Mouse (Mus musculus): Measurements from ENCODE around the gene Slco2a1. TPM values are rescaled to one million over a fixed set of nuclear protein-coding genes. Genes with fewer than 3 reads are reported as not detected.

The Slco2a1 gene
- polyA plus RNA-seq, 1 experiment from 2014 or later: 6.1 TPM

DNA sequence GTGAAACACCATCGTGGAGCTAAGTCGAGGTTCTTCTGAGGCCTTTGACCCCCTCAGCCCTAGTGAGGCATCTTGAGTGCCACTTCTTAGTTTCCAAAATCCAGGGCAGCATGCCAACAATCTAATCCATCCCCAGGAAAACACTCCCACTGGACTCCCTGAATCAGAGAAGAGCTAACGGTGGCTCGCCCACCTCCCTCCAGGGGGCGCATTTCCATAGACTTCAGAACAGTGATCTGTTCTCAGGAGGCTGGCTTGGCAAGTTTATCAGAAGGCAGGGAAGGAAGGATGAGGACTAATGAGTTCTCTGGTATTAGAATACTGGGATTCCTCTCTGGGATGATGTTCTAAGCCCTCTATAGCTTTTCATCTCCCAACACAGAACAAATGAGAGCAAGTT lies 24.9 kb downstream of the Slco2a1 start:
- ATAC-seq (ENCODE audit: insufficient number of reproducible peaks, insufficient read depth, low FRiP score, low TSS enrichment, low read depth): no peak
- no peak overlapping the region for H3K27ac ChIP-seq
- H3K4me2 ChIP-seq: no peak overlapping the region
- no peaks in the 10 kb centered on the region for H3K9me3 ChIP-seq
- H3K9ac ChIP-seq: no peak overlapping the region
- H3K36me3 ChIP-seq: no peaks in the 10 kb centered on the region
- H3K4me3 ChIP-seq: no peak overlapping the region
- 9% methylated on average over 5 of the region's 5 CpGs for WGBS
- peaks cover 21% of the 10 kb centered on the region for H3K4me1 ChIP-seq
- peaks cover 4% of the 10 kb centered on the region for H3K27me3 ChIP-seq

- no peak for ATAC-seq (ENCODE audit: insufficient number of reproducible peaks, insufficient read depth, low FRiP score, low TSS enrichment, low read depth)
- 88% methylated on average over 12 of the region's 12 CpGs for WGBS
- H3K9me3 ChIP-seq: no peaks in the 10 kb centered on the region
These were observed 26.2 kb downstream of the Slco2a1 start for GRCm38 (mm10) chr9:103014686-103015085.

GRCm38 (mm10) chr9:103024116-103024515 lies 35.6 kb downstream of the Slco2a1 start:
- ATAC-seq (ENCODE audit: insufficient number of reproducible peaks, insufficient read depth, low FRiP score, low TSS enrichment, low read depth): no peak
- no peak overlapping the region for H3K4me3 ChIP-seq
- no peak overlapping the region for H3K4me2 ChIP-seq
- WGBS: 81% methylated on average over 4 of the region's 4 CpGs
- no peak overlapping the region for H3K27ac ChIP-seq
- H3K9me3 ChIP-seq: no peaks in the 10 kb centered on the region
- no peaks in the 10 kb centered on the region for H3K27me3 ChIP-seq
- H3K4me1 ChIP-seq: no peaks in the 10 kb centered on the region
- no peaks in the 10 kb centered on the region for H3K36me3 ChIP-seq
- no peak overlapping the region for H3K9ac ChIP-seq

More at GRCm38 (mm10) chr9:103014686-103015085, 26.2 kb downstream of the Slco2a1 start:
- Histone ChIP-seq H3K27ac (no peak overlapping the region), H3K4me1 (peaks cover 9% of the 10 kb centered on the region), H3K36me3 (no peaks in the 10 kb centered on the region), H3K4me2 (no peak overlapping the region), H3K9ac (no peak overlapping the region), H3K4me3 (no peak overlapping the region), H3K27me3 (no peaks in the 10 kb centered on the region)

GRCm38 (mm10) chr9:103027150-103027889 lies 38.8 kb downstream of the Slco2a1 start:
- no peak overlapping the region for H3K4me2 ChIP-seq
- no peaks in the 10 kb centered on the region for H3K9me3 ChIP-seq
- no peaks in the 10 kb centered on the region for H3K36me3 ChIP-seq
- no peak overlapping the region for H3K4me3 ChIP-seq
- H3K27me3 ChIP-seq: no peaks in the 10 kb centered on the region
- no peak overlapping the region for H3K27ac ChIP-seq
- H3K4me1 ChIP-seq: peaks cover 5% of the 10 kb centered on the region
- 67% methylated on average over 11 of the region's 11 CpGs for WGBS
- H3K9ac ChIP-seq: no peak overlapping the region
- no peak for ATAC-seq (ENCODE audit: insufficient number of reproducible peaks, insufficient read depth, low FRiP score, low TSS enrichment, low read depth)

DNA sequence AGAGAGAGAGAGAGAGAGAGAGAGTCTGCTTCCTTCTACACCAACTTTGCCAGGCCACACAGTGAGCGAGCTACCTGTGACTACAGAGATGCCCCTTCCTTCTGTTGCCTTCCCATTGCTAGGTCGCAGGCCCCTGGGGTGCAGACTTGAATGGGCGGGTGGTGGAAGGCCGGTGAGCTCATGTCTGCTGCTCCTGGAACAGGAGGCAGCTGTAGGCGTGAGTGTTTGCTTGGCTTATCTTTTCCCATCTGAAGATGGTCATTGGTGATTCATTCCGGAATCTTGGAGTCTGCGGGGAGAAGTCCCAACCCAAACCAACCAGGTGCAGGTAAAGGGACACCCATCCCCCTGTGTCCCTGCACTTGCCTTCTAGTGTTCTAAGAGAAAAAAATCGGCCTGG lies 40.5 kb downstream of the Slco2a1 start:
- Histone ChIP-seq H3K4me1 (peaks cover 7% of the 10 kb centered on the region), H3K9me3 (no peaks in the 10 kb centered on the region), H3K36me3 (no peaks in the 10 kb centered on the region), H3K9ac (no peak overlapping the region), H3K27me3 (no peaks in the 10 kb centered on the region), H3K4me2 (no peak overlapping the region), H3K4me3 (no peak overlapping the region), H3K27ac (no peak overlapping the region)
- ATAC-seq (ENCODE audit: insufficient number of reproducible peaks, insufficient read depth, low FRiP score, low TSS enrichment, low read depth): no peak
- WGBS: 68% methylated on average over 8 of the region's 8 CpGs

- Histone ChIP-seq H3K9ac (no peak overlapping the region), H3K9me3 (no peaks in the 10 kb centered on the region), H3K27me3 (no peaks in the 10 kb centered on the region), H3K4me3 (no peak overlapping the region), H3K36me3 (no peaks in the 10 kb centered on the region), H3K27ac (no peak overlapping the region), H3K4me2 (no peak overlapping the region), H3K4me1 (peaks cover 7% of the 10 kb centered on the region)
- WGBS: 85% methylated on average over 2 of the region's 2 CpGs
- ATAC-seq (ENCODE audit: insufficient number of reproducible peaks, insufficient read depth, low FRiP score, low TSS enrichment, low read depth): no peak
These were observed 41.5 kb downstream of the Slco2a1 start for GRCm38 (mm10) chr9:103030041-103030440.

DNA sequence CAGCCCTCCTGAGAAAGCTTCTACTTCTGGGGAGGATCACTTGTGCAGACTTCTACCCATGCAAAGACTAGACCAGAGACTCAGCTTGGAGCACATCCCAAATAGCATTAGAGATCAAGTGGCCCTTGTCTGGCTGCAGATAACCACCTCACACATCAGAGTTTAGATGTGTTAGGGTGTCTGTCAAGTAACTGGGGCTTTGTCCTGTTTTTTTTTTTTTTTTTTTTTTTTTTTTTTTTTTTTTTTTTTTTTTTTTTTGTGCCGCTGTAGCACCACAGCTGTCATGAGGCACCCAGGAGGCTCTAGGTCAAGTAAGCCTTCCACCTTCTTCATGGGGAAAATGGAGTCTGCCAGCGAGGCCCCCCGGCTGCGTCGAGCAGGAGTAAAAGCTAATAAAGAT lies 42.7 kb downstream of the Slco2a1 start:
- 85% methylated on average over 5 of the region's 5 CpGs for WGBS

DNA sequence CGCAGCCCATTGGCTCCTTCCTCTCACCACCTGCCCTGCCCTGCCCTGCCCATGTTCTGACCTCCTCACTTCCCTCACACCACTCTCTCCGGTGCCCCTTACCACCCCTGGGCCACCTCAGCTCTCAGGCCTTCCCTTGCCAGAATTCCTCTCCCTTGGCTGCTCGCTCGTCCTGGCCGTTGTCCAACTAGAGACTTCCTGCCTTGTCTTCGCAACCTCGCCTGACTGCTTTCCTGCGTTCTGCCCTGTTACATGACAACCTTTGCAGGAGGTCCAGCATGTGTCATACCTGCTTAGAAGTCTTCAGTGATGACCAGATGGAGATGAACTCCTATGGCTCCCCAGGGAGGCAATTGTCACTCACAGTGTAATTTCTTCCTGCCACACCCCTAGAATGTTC lies 43.7 kb downstream of the Slco2a1 start:
- Histone ChIP-seq H3K4me3 (no peak overlapping the region), H3K4me1 (peaks cover 7% of the 10 kb centered on the region), H3K9ac (no peak overlapping the region), H3K27ac (no peak overlapping the region), H3K4me2 (no peak overlapping the region), H3K27me3 (no peaks in the 10 kb centered on the region), H3K9me3 (no peaks in the 10 kb centered on the region), H3K36me3 (no peaks in the 10 kb centered on the region)
- ATAC-seq (ENCODE audit: insufficient number of reproducible peaks, insufficient read depth, low FRiP score, low TSS enrichment, low read depth): no peak
- 71% methylated on average over 8 of the region's 8 CpGs for WGBS

More for the DNA sequence above, 42.7 kb downstream of the Slco2a1 start:
- H3K27ac ChIP-seq: no peak overlapping the region
- peaks cover 7% of the 10 kb centered on the region for H3K4me1 ChIP-seq
- H3K4me3 ChIP-seq: no peak overlapping the region
- H3K27me3 ChIP-seq: no peaks in the 10 kb centered on the region
- no peak overlapping the region for H3K9ac ChIP-seq
- no peak overlapping the region for H3K4me2 ChIP-seq
- no peaks in the 10 kb centered on the region for H3K9me3 ChIP-seq
- ATAC-seq (ENCODE audit: insufficient number of reproducible peaks, insufficient read depth, low FRiP score, low TSS enrichment, low read depth): no peak
- H3K36me3 ChIP-seq: no peaks in the 10 kb centered on the region

DNA sequence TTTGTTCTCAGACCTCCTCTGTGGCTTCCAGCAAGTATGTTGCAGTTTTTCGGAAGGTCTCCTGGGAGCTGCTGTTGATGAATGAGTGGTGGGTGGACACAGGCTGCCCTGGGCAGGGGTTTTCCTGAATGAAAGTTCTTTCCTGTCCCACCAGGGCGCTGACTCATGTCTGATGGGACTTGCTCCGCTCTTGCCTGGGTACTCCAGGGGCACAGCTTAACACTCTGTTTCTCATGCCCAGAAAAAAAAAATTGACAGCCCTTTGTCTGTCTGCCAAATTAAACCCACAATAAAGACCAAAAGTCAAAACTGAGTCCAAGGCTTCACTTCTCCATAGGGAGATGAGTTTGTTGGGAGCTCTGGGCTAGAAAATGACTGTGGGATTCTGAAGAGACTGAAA lies 44.9 kb downstream of the Slco2a1 start:
- Histone ChIP-seq H3K9ac (no peak overlapping the region), H3K4me3 (no peak overlapping the region), H3K4me1 (peaks cover 7% of the 10 kb centered on the region), H3K27me3 (no peaks in the 10 kb centered on the region), H3K36me3 (no peaks in the 10 kb centered on the region), H3K4me2 (no peak overlapping the region), H3K9me3 (no peaks in the 10 kb centered on the region), H3K27ac (no peak overlapping the region)
- ATAC-seq (ENCODE audit: insufficient number of reproducible peaks, insufficient read depth, low FRiP score, low TSS enrichment, low read depth): no peak
- 80% methylated on average over 3 of the region's 3 CpGs for WGBS

GRCm38 (mm10) chr9:103036971-103037391 lies 48.5 kb downstream of the Slco2a1 start:
- H3K9me3 ChIP-seq: no peaks in the 10 kb centered on the region
- no peaks in the 10 kb centered on the region for H3K27me3 ChIP-seq
- WGBS: 77% methylated on average over 8 of the region's 8 CpGs
- no peak for ATAC-seq (ENCODE audit: insufficient number of reproducible peaks, insufficient read depth, low FRiP score, low TSS enrichment, low read depth)
- H3K4me1 ChIP-seq: peaks cover 11% of the 10 kb centered on the region
- H3K36me3 ChIP-seq: no peaks in the 10 kb centered on the region
- H3K9ac ChIP-seq: no peak overlapping the region
- no peak overlapping the region for H3K27ac ChIP-seq
- H3K4me3 ChIP-seq: no peak overlapping the region
- H3K4me2 ChIP-seq: no peak overlapping the region

DNA sequence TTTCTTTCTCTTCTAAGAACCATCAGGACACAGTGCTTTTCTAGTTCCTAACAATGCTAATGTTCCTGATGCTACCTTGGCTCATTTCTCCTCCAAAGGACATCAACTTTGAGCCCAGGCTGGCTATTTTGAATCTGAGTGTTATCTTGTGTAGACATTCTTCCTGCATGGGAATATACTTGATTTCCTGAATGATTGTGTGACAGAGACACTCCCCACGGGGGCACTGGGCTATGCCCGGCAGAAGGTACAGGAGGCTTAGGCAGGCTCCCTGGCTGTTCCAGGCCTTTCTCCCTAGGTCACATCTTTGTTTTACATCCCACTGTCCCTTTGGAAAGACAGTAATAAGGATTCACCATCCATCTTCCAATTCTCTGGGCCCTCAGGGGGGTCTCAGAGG lies 49.8 kb downstream of the Slco2a1 start:
- no peak for ATAC-seq (ENCODE audit: insufficient number of reproducible peaks, insufficient read depth, low FRiP score, low TSS enrichment, low read depth)
- Histone ChIP-seq H3K4me2 (no peak overlapping the region), H3K9me3 (no peaks in the 10 kb centered on the region), H3K27me3 (no peaks in the 10 kb centered on the region), H3K9ac (no peak overlapping the region), H3K4me3 (no peak overlapping the region), H3K36me3 (no peaks in the 10 kb centered on the region), H3K4me1 (peaks cover 5% of the 10 kb centered on the region; the same call in 1 of the 2 replicates), H3K27ac (no peak overlapping the region)
- 77% methylated on average over 2 of the region's 2 CpGs for WGBS

- Histone ChIP-seq H3K27ac (no peak overlapping the region), H3K27me3 (no peaks in the 10 kb centered on the region), H3K4me3 (no peak overlapping the region), H3K4me2 (no peak overlapping the region), H3K9me3 (no peaks in the 10 kb centered on the region), H3K9ac (no peak overlapping the region), H3K36me3 (no peaks in the 10 kb centered on the region), H3K4me1 (peaks cover 5% of the 10 kb centered on the region; the same call in 1 of the 2 replicates)
- no peak for ATAC-seq (ENCODE audit: insufficient number of reproducible peaks, insufficient read depth, low FRiP score, low TSS enrichment, low read depth)
- 79% methylated on average over 7 of the region's 7 CpGs for WGBS
These were observed 50.2 kb downstream of the Slco2a1 start for GRCm38 (mm10) chr9:103038705-103039104.

Measured in embryonic facial prominence, embryonic 13.5 days (tissue).